Mouse (Mus musculus): ENCODE results near the gene Serinc5. TPM values are rescaled to one million over a fixed set of nuclear protein-coding genes. Genes with fewer than 3 reads are reported as not detected.
A peak's percentile ranks its signal among the peaks of the same experiment; 100 is the strongest.

Gene Serinc5
- polyA plus RNA-seq, 1 experiment from 2014 or later, result 14.1 TPM

DNA sequence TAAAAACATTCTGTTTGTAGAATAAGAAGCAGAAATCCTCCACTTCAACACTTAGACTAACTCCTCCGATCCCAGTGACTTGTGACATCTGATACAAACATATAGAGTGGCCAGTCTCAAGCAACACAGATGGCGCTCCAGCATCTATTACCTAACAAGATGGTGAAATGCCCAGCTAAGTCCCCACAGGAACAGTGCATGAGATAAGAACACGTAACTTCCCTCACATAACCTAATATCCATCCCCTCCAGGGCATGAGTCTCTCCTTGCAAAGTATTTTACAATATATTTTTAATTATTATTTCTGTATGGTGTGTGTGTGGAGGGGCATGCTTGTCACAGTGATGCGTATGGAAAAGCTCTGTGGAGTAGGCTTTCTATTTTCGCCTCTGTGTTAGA is 15.8 kb downstream of the Serinc5 start:
- Histone ChIP-seq H3K4me1 (replicated peaks) (no peaks in the 10 kb centered on the region), H3K9ac (replicated peaks) (no peak overlapping the region), H3K9me3 (no peaks in the 10 kb centered on the region), H3K27ac (no peak overlapping the region), H3K4me2 (replicated peaks) (no peak overlapping the region), H3K36me3 (peaks cover 13% of the 10 kb centered on the region; the same call in 1 of the 2 replicates), H3K4me3 (replicated peaks) (no peak overlapping the region), H3K27me3 (no peaks in the 10 kb centered on the region)
- WGBS, result 95% methylated on average over 5 of the region's 5 CpGs
- ATAC-seq, result no peak

DNA sequence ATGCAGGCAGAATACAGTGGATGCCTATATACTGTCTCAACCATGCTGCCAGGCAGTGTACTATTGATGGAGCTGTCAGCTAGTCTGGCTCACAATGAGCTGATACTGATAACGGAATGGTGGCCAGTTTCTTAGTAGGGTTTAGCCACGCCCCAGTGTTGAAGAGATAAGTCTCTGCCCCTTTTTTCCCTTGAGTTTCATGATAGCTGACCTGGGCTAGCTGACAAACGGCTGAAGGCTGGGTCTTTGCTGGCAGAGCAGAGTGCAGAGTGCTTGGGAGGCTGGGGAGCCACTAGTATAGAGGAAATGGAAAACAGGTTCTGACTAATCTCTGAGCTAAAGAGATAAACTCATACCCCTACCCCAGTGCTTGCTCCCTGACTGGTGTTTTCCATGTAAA is 18.6 kb downstream of the Serinc5 start:
- Histone ChIP-seq H3K4me1 (replicated peaks) (peaks cover 5% of the 10 kb centered on the region), H3K27me3 (no peaks in the 10 kb centered on the region), H3K4me2 (replicated peaks) (no peak overlapping the region), H3K27ac (no peak overlapping the region), H3K9me3 (no peaks in the 10 kb centered on the region), H3K4me3 (replicated peaks) (no peak overlapping the region), H3K9ac (replicated peaks) (no peak overlapping the region), H3K36me3 (peaks cover 13% of the 10 kb centered on the region; the same call in 1 of the 2 replicates)
- ATAC-seq, result no peak
- 92% methylated on average over 3 of the region's 3 CpGs for WGBS

DNA sequence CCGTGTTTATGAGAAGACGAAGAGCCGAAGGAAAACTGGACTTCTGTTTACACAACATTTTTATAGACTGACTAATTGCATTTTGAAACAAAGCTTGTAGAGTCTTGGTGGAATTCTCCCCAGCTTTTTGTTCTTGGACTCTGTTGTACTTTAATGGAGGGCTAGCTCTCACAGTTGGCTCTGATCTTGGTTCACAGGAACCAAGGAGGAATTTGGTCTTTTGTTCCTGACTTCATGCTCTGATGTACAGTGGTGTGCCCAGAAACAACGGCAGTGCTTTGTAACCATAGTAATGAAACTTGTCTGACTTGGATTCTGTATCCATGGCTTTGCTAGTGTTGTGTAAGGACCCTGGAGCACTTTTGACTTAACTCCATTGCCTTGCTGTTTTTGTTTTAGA is 20.6 kb downstream of the Serinc5 start:
- peaks cover 4% of the 10 kb centered on the region; the same call in 1 of the 2 replicates for H3K36me3 ChIP-seq
- no peaks in the 10 kb centered on the region for H3K27me3 ChIP-seq
- peaks cover 5% of the 10 kb centered on the region for H3K4me1 ChIP-seq (replicated peaks)
- H3K9ac ChIP-seq (replicated peaks), result no peak overlapping the region
- H3K4me2 ChIP-seq (replicated peaks), result no peak overlapping the region
- H3K9me3 ChIP-seq, result no peaks in the 10 kb centered on the region
- no peak for ATAC-seq
- WGBS, result 74% methylated on average over 4 of the region's 4 CpGs
- H3K4me3 ChIP-seq (replicated peaks), result no peak overlapping the region
- H3K27ac ChIP-seq, result no peak overlapping the region

DNA sequence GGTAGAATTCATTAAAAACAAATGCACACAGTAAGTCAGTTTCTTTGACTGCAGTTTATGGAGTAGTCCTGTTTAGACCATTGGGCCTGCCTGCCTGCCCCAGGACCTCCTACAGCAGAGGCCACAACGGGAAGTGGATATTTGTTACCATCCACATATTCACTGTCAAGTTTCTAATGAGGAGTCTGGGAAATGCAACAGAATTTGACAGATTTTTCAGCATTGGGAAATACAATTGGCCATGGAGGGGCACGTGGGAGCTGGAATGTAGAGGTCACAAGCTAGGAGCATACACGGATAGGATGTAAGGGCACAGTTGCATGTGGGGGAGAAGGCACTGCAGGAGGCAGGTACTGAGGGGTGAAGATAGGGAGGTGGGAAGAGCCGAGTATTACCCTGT is 21.7 kb downstream of the Serinc5 start:
- Histone ChIP-seq H3K9ac (replicated peaks) (no peak overlapping the region), H3K36me3 (peaks cover 4% of the 10 kb centered on the region; the same call in 1 of the 2 replicates), H3K4me2 (replicated peaks) (no peak overlapping the region), H3K4me3 (replicated peaks) (no peak overlapping the region), H3K9me3 (no peaks in the 10 kb centered on the region), H3K27ac (no peak overlapping the region), H3K4me1 (replicated peaks) (peaks cover 13% of the 10 kb centered on the region), H3K27me3 (no peaks in the 10 kb centered on the region)
- no peak for ATAC-seq
- WGBS, result 54% methylated on average over 4 of the region's 4 CpGs

DNA sequence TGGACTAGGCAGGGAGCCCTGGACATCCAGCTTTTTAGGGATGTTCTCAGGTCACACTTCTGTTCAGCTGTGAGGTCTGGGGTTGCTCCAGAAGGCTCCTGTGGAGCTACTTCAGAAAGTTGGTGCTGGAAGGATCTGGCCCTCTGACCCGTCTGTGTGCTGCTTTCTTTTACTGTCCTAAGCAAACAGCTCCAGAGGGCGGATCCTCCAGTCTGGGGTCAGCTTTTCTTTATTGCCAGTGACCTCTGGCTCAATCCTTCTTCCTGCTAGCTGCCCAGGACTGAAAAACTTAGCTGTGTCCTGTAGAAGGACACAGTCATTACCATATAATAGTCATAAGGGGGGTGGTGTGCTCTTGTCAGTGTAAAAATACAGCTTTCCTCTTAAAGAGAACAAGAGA is 24.1 kb downstream of the Serinc5 start:
- Histone ChIP-seq H3K9ac (replicated peaks) (no peak overlapping the region), H3K36me3 (no peaks in the 10 kb centered on the region), H3K4me3 (replicated peaks) (no peak overlapping the region), H3K9me3 (no peaks in the 10 kb centered on the region), H3K27me3 (no peaks in the 10 kb centered on the region), H3K4me2 (replicated peaks) (no peak overlapping the region), H3K4me1 (replicated peaks) (peaks cover 13% of the 10 kb centered on the region), H3K27ac (no peak overlapping the region)
- no peak for ATAC-seq
- 6% methylated on average over 2 of the region's 2 CpGs for WGBS

DNA sequence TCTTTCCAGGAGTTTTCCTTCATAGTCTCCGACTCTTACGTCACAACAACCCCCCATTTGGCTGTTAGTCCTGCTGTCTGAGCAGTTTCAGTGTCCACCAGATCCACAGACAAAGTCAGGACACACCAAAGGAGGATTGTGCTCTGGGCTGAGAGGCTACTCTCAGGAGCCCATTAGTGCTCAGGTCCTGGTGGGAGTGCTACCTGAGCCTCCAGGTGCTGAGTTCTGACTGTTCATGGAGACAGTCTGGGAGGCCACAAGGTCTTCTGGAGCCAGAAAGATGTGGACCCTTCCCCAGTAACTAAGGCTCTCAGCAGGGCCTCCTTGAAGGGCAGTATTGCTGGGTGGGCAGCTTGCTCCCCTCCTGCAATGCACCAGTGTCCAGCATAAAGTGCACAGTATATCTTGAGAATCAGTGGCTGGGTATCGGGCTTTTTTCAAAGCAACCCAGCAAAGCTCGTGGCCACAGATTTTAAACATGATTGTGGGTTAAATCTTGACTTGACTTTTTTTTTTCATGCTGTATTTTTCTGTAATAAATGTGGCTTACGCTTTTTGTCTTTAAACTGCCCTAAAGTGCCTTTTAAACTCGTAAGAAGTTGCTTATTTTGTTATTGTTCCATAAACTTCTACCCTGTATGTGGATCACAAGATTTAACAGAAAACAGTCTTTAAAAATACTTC is 25.5 kb downstream of the Serinc5 start:
- 79% methylated on average over 6 of the region's 6 CpGs for WGBS
- no peak overlapping the region for H3K9ac ChIP-seq (replicated peaks)
- peaks cover 14% of the 10 kb centered on the region for H3K4me1 ChIP-seq (replicated peaks)
- H3K27ac ChIP-seq, result no peak overlapping the region
- H3K9me3 ChIP-seq, result no peaks in the 10 kb centered on the region
- no peak for ATAC-seq
- no peak overlapping the region for H3K4me3 ChIP-seq (replicated peaks)
- no peaks in the 10 kb centered on the region for H3K36me3 ChIP-seq
- no peak overlapping the region for H3K4me2 ChIP-seq (replicated peaks)
- no peaks in the 10 kb centered on the region for H3K27me3 ChIP-seq

DNA sequence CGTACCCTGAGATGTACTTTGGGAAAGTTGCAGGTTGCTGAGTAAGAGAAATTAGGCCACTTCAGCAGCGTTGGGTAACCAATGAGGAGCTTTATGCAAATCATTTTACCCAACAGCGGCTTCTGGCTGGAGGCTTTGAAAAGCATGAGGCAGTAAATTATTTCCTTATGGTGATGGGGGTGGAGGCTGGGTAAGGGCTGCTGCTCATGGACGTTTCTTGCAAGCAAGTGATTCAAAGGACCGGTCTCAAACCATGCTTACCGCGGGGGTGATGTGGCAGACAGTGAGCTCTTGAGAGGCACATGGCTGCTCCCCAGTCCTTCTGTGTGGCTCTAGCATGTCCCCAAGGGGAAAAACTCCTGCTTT is 26.0 kb downstream of the Serinc5 start:
- WGBS, result 3% methylated on average over 7 of the region's 7 CpGs

DNA sequence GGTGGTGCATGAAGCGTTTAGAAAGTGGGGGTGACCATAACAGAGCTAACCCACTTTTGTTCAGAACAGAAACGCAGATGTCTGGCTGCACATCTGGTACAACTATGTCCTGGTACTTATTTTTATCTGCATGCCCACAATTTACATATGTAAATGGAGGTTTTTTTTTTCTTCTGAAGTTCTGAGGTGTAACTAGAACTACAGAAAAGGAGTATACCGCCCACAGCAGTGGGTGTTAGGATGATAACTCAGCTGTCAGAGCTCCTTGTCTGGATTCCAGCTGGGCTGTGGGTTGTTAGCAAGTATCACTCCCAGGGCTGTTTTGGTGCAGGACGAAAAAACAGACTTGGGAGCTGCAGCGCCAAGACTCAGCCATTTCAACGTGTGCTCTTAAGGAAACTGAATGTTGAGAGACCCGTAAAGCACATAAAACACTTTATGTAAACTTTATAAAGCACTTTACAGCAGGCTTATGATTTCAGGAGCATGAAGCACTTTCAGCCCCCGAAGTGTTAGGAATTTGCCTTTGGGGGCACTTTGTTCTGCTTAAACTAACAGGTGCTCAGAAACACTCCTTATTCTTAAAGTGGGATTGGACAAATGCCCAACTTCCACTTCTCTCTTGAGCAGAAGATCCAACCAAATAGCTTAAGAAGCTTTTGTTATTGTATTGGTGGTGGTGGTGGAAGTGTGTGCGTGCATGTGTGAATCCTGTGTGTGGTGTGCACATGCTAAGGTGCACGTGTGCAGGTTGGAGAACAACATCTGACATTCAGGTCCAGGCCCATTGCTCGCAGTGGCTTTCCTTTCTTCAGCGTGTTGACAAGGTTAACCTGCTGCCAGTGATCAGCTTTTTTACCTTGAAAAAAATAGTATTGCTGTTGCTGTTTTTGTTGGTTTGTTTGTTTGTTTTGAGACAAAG is 28.5 kb downstream of the Serinc5 start:
- Histone ChIP-seq H3K4me3 (replicated peaks) (no peak overlapping the region), H3K27ac (no peak overlapping the region), H3K9ac (replicated peaks) (no peak overlapping the region), H3K36me3 (no peaks in the 10 kb centered on the region), H3K4me2 (replicated peaks) (no peak overlapping the region), H3K9me3 (no peaks in the 10 kb centered on the region), H3K4me1 (replicated peaks) (peaks cover 14% of the 10 kb centered on the region), H3K27me3 (no peaks in the 10 kb centered on the region)
- WGBS, result 79% methylated on average over 12 of the region's 12 CpGs
- no peak for ATAC-seq

More for the DNA sequence above, 26.0 kb downstream of the Serinc5 start:
- Histone ChIP-seq H3K9me3 (no peaks in the 10 kb centered on the region), H3K4me1 (replicated peaks) (peaks cover 19% of the 10 kb centered on the region), H3K4me2 (replicated peaks) (no peak overlapping the region; the same call in 1 of the 2 replicates), H3K36me3 (no peaks in the 10 kb centered on the region), H3K27ac (no peak overlapping the region), H3K27me3 (no peaks in the 10 kb centered on the region), H3K4me3 (replicated peaks) (no peak overlapping the region), H3K9ac (replicated peaks) (no peak overlapping the region)
- ATAC-seq, result peak; percentile 77

DNA sequence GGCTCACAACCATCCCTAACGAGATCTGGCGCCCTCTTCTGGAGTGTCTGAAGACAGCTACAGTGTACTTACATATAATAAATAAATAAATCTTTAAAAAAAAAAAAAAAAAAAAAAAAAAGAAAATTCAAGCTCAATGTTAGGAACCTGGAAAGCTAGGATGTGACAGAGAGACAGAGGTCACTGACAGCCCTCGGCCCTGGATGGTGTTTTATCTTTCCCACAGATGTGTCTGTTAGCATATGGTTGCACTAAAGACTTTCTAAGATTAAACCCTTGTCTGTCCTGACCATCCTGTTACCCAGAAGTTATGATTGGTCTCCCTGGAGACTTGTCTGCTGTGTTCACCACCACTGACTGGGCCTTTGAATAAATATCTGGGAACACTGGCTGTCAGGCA is 33.3 kb downstream of the Serinc5 start:
- Histone ChIP-seq H3K9me3 (no peaks in the 10 kb centered on the region), H3K4me2 (replicated peaks) (no peak overlapping the region), H3K27ac (no peak overlapping the region), H3K4me1 (replicated peaks) (peaks cover 6% of the 10 kb centered on the region), H3K36me3 (no peaks in the 10 kb centered on the region), H3K27me3 (no peaks in the 10 kb centered on the region), H3K9ac (replicated peaks) (no peak overlapping the region), H3K4me3 (replicated peaks) (no peak overlapping the region)
- WGBS, result 84% methylated on average over 3 of the region's 3 CpGs
- ATAC-seq, result no peak

DNA sequence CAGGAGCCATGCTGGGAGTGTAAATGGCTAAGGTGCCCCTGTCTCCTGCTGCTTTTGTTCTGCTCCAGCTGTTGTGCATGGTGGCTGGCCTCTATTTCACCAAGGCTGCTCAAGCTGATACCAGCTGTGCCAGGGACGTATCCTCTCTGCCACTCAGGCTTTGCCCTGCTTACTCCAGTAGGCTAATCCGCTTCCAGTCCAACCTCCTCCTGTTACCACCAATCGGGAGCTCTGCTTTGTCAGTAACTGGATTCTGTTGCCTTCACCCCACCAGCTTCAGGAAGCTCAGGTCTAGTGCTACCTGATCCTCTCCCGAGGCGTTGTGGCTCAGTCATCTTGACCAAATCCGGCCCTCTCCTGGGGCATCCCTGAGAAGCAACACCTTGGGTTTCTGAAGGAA is 33.9 kb downstream of the Serinc5 start:
- H3K27me3 ChIP-seq, result no peaks in the 10 kb centered on the region
- 64% methylated on average over 6 of the region's 6 CpGs for WGBS
- ATAC-seq, result no peak

DNA sequence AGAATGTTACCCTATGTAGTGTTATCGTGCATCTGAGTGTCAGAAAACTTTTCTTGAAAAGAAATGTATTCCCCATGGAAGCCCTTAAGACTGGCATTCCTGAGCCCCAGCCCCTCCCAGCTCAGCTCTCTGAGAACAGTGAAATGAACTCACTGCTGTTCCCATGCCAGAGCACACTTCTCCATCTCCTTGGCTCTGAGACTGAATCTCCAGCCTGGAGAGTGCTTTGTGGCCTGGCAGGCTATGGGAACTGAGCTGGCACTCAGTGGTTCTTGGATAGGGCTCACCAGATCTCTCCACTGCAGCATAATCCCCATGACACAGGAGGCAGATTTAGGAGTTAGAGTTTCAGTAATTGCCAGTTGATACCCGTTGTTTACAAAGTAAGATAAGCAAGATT is 36.8 kb downstream of the Serinc5 start:
- Histone ChIP-seq H3K9ac (replicated peaks) (no peak overlapping the region), H3K9me3 (no peaks in the 10 kb centered on the region), H3K27ac (no peak overlapping the region), H3K36me3 (no peaks in the 10 kb centered on the region), H3K4me3 (replicated peaks) (no peak overlapping the region), H3K4me1 (replicated peaks) (no peaks in the 10 kb centered on the region; the same call in 1 of the 2 replicates), H3K4me2 (replicated peaks) (no peak overlapping the region), H3K27me3 (no peaks in the 10 kb centered on the region)
- no peak for ATAC-seq
- 85% methylated on average over 2 of the region's 2 CpGs for WGBS

More for the DNA sequence above, 33.9 kb downstream of the Serinc5 start:
- no peaks in the 10 kb centered on the region for H3K9me3 ChIP-seq
- H3K4me2 ChIP-seq (replicated peaks), result no peak overlapping the region
- no peak overlapping the region for H3K4me3 ChIP-seq (replicated peaks)
- H3K27ac ChIP-seq, result no peak overlapping the region
- H3K9ac ChIP-seq (replicated peaks), result no peak overlapping the region
- peaks cover 6% of the 10 kb centered on the region for H3K4me1 ChIP-seq (replicated peaks)
- H3K36me3 ChIP-seq, result no peaks in the 10 kb centered on the region

DNA sequence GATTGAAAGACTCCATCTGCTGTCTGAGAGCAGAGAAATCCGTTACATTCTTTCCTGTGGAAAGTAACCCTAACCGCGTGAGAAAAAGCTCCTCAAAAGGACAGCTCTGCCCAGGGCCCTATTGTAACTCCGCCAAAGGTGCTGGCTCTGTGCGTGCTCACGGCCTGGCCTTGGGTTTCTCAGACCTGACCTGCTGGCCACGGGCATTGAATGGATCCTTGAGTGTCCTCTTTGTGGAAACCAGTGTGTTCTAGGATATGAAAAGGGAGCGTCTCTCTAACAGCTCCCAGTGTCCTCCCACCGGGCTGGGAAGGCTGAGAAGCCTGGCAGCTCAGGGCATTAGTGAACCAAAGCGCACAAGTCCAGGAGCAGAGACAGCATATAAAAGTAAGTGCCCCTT is 38.2 kb downstream of the Serinc5 start:
- no peaks in the 10 kb centered on the region for H3K36me3 ChIP-seq
- ATAC-seq, result no peak
- H3K9ac ChIP-seq (replicated peaks), result no peak overlapping the region
- no peaks in the 10 kb centered on the region for H3K9me3 ChIP-seq
- H3K27me3 ChIP-seq, result no peaks in the 10 kb centered on the region
- H3K27ac ChIP-seq, result no peak overlapping the region
- WGBS, result 84% methylated on average over 10 of the region's 10 CpGs
- H3K4me1 ChIP-seq (replicated peaks), result no peaks in the 10 kb centered on the region; the same call in 1 of the 2 replicates
- H3K4me2 ChIP-seq (replicated peaks), result no peak overlapping the region
- no peak overlapping the region for H3K4me3 ChIP-seq (replicated peaks)

Measured in midbrain, embryonic 13.5 days (tissue).